In the genomic region with DNA sequence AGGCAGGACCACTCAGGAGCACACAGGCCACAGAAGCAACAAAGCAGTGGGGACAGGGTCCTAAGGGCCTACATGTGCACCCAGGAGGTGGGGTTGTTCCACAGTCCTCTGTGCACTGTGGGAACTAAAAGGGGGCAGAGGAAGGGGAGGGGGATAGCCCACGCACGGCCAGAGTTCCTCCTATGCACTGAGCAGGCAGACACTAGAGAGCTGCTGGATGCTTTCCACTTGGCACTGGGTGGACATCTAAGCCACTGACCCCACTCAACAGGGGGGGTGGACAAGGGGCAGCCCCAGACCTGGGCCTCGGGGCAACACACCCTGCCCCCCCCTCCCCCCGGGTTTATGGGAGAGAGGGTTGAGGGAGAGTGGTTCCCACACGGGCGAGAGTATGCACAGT, we compare ENCODE assay signal across 23 mouse cellular contexts. TPM values are rescaled to one million over a fixed set of nuclear protein-coding genes. Genes with fewer than 3 reads are reported as not detected.
"Had no signal": no experiment of that assay in that cellular context is flagged by ENCODE, and none has a peak within 500 bp of the region (broad histone marks: within the 10 kb centered on the region; RNA-seq: fewer than 3 reads in every experiment).

No protein-coding gene starts in this region.

- DNase-seq: kidney, adult 11 months; kidney, postnatal 14 days; lung, embryonic 14.5 days; lung, postnatal 14 days; retina, postnatal 1 day; right cerebral cortex, postnatal 4 days; spleen, adult 18-20 months; thymus, postnatal 36 days had no signal

- H3K4me3 ChIP-seq: left cerebral cortex, adult 2 months; limb, embryonic 15.5 days; liver, embryonic 12.5 days; neural tube, embryonic 13.5 days; stomach, embryonic 15.5 days had no signal

- H3K27ac ChIP-seq: left cerebral cortex, adult 2 months; limb, embryonic 15.5 days; liver, embryonic 12.5 days; neural tube, embryonic 13.5 days; stomach, embryonic 15.5 days had no signal

- ATAC-seq: liver, embryonic 12.5 days had no signal

- H3K9me3 ChIP-seq: limb, embryonic 15.5 days; neural tube, embryonic 13.5 days; stomach, embryonic 15.5 days had no signal

- H3K4me1 ChIP-seq: limb, embryonic 15.5 days; liver, embryonic 12.5 days; neural tube, embryonic 13.5 days; stomach, embryonic 15.5 days had no signal

- H3K27me3 ChIP-seq: limb, embryonic 15.5 days; liver, embryonic 12.5 days; neural tube, embryonic 13.5 days; stomach, embryonic 15.5 days had no signal

- H3K4me2 ChIP-seq: limb, embryonic 15.5 days; liver, embryonic 12.5 days; lung, embryonic 14.5 days; neural tube, embryonic 13.5 days; stomach, embryonic 15.5 days had no signal

- H3K36me3 ChIP-seq: limb, embryonic 15.5 days; liver, embryonic 12.5 days; neural tube, embryonic 13.5 days; stomach, embryonic 15.5 days had no signal

- H3K9ac ChIP-seq: limb, embryonic 15.5 days; liver, embryonic 12.5 days; lung, embryonic 14.5 days; neural tube, embryonic 13.5 days; stomach, embryonic 15.5 days had no signal

RNA-seq across cellular contexts. Expression of a gene that starts 20.2 kb away (rescaled TPM):
- total RNA-seq: layer of hippocampus, adult 8-10 months; layer of hippocampus, postnatal 14 days; left cerebral cortex, adult 2 months; left cerebral cortex, postnatal 14 days; megakaryocyte-erythroid progenitor cell, adult 5-6 weeks had no signal
- polyA plus RNA-seq: intestine, embryonic 14.5 days; kidney, embryonic 14.5 days; large intestine, adult 2 months; limb, embryonic 11.5 days; limb, embryonic 15.5 days; liver, embryonic 12.5 days; liver, embryonic 16.5 days; lung, embryonic 14.5 days; neural tube, embryonic 13.5 days; stomach, embryonic 15.5 days; thymus, postnatal 0 days had no signal

RNA-seq across cellular contexts. Expression of a gene that starts 30.7 kb away (rescaled TPM):
- total RNA-seq: layer of hippocampus, adult 8-10 months; layer of hippocampus, postnatal 14 days; left cerebral cortex, adult 2 months; megakaryocyte-erythroid progenitor cell, adult 5-6 weeks had no signal
- polyA plus RNA-seq: intestine, embryonic 14.5 days; kidney, embryonic 14.5 days; large intestine, adult 2 months; limb, embryonic 11.5 days; limb, embryonic 15.5 days; liver, embryonic 12.5 days; liver, embryonic 16.5 days; lung, embryonic 14.5 days; neural tube, embryonic 13.5 days; stomach, embryonic 15.5 days; thymus, postnatal 0 days had no signal

RNA-seq across cellular contexts. Expression of a gene that starts 32.8 kb away (rescaled TPM):
- total RNA-seq: layer of hippocampus, adult 8-10 months; layer of hippocampus, postnatal 14 days; left cerebral cortex, adult 2 months; left cerebral cortex, postnatal 14 days; megakaryocyte-erythroid progenitor cell, adult 5-6 weeks had no signal
- polyA plus RNA-seq: intestine, embryonic 14.5 days; kidney, embryonic 14.5 days; large intestine, adult 2 months; limb, embryonic 11.5 days; limb, embryonic 15.5 days; liver, embryonic 12.5 days; liver, embryonic 16.5 days; lung, embryonic 14.5 days; neural tube, embryonic 13.5 days; stomach, embryonic 15.5 days; thymus, postnatal 0 days had no signal

RNA-seq across cellular contexts. Expression of a gene that starts 57.2 kb away (rescaled TPM):
- total RNA-seq: layer of hippocampus, adult 8-10 months; layer of hippocampus, postnatal 14 days; left cerebral cortex, adult 2 months; left cerebral cortex, postnatal 14 days; megakaryocyte-erythroid progenitor cell, adult 5-6 weeks had no signal
- polyA plus RNA-seq: intestine, embryonic 14.5 days; kidney, embryonic 14.5 days; large intestine, adult 2 months; limb, embryonic 11.5 days; limb, embryonic 15.5 days; liver, embryonic 12.5 days; liver, embryonic 16.5 days; lung, embryonic 14.5 days; neural tube, embryonic 13.5 days; stomach, embryonic 15.5 days; thymus, postnatal 0 days had no signal
